Mouse (Mus musculus): ENCODE results near the gene Gm27021. TPM values are rescaled to one million over a fixed set of nuclear protein-coding genes. Genes with fewer than 3 reads are reported as not detected.

Gm27021 gene
- polyA plus RNA-seq, 1 experiment, result 0.57 TPM

GRCm38 (mm10) chr8:120560535-120560934 lies 107.3 kb downstream of the Gm27021 start:
- TF ChIP-seq CTCF (IDR thresholded peaks at IDR 0.05; ENCODE audit: control insufficient read depth, insufficient read depth, insufficient replicate concordance, low read depth, low read length) (no peak), POLR2A (IDR thresholded peaks at IDR 0.05; ENCODE audit: control insufficient read depth, low read depth, low read length) (no peak)

GRCm38 (mm10) chr8:120559654-120560053 lies 108.2 kb downstream of the Gm27021 start:
- H3K4me3 ChIP-seq (ENCODE audit: control insufficient read depth, low read depth, low read length), result no peak overlapping the region
- H3K4me1 ChIP-seq (ENCODE audit: control insufficient read depth, insufficient read depth, low read length), result peaks cover 22% of the 10 kb centered on the region
- H3K36me3 ChIP-seq (ENCODE audit: control insufficient read depth, insufficient read depth, low read length), result no peaks in the 10 kb centered on the region

More at GRCm38 (mm10) chr8:120560535-120560934, 107.3 kb downstream of the Gm27021 start:
- H3K4me1 ChIP-seq (ENCODE audit: control insufficient read depth, insufficient read depth, low read length), result peaks cover 22% of the 10 kb centered on the region
- no peak overlapping the region for H3K27ac ChIP-seq (ENCODE audit: control insufficient read depth, insufficient read depth, low read depth, low read length)
- H3K36me3 ChIP-seq (ENCODE audit: control insufficient read depth, insufficient read depth, low read length), result no peaks in the 10 kb centered on the region
- no peaks in the 10 kb centered on the region for H3K27me3 ChIP-seq (ENCODE audit: control insufficient read depth, insufficient read depth, low read length)
- no peak overlapping the region for H3K4me3 ChIP-seq (ENCODE audit: control insufficient read depth, low read depth, low read length)

More at GRCm38 (mm10) chr8:120559654-120560053, 108.2 kb downstream of the Gm27021 start:
- no peak for TF ChIP-seq POLR2A (IDR thresholded peaks at IDR 0.05; ENCODE audit: control insufficient read depth, low read depth, low read length)
- Histone ChIP-seq H3K27ac (ENCODE audit: control insufficient read depth, insufficient read depth, low read depth, low read length) (no peak overlapping the region), H3K27me3 (ENCODE audit: control insufficient read depth, insufficient read depth, low read length) (no peaks in the 10 kb centered on the region)

Other genes with a start within 250 kb of the Gm27021 start
- 26.9 and 32.1 TPM in 2 replicates for gene Gins2, start 78.8 kb downstream of the Gm27021 start, polyA plus RNA-seq (2012; rRNA removed)
- gene 1190005I06Rik, start 20.4 kb downstream of the Gm27021 start, polyA plus RNA-seq (2012; rRNA removed), result 10.4 and 10.9 TPM in 2 replicates
- 803 and 957 TPM in 2 replicates for gene Cox4i1, start 143 bp upstream of the Gm27021 start, polyA plus RNA-seq (2012; rRNA removed)
- gene Emc8, start 494 bp upstream of the Gm27021 start, polyA plus RNA-seq (2012; rRNA removed), result 29.4 and 38.1 TPM in 2 replicates
- gene Irf8, start 68.3 kb upstream of the Gm27021 start, polyA plus RNA-seq (2012; rRNA removed), result 2.9 and 3.4 TPM in 2 replicates